Mouse (Mus musculus): ENCODE data around the gene Lgals7. TPM values are rescaled to one million over a fixed set of nuclear protein-coding genes. Genes with fewer than 3 reads are reported as not detected.

Lgals7 gene
- 1.0 and 2.8 TPM in 2 replicates for polyA plus RNA-seq (2015; fragmentation: Nextera tagmentation; extraction: Ambion mirVana)

GRCm38 (mm10) chr7:28863540-28863939 is at the start of gene Lgals7:
Gene Lgals7, plus strand, starts transcription at chr7:28863853.
- Histone ChIP-seq H3K9me3 (ENCODE audit: control insufficient read depth, low read length) (no peaks in the 10 kb centered on the region), H3K27ac (ENCODE audit: low read length) (no peak within 1 kb of the TSS), H3K4me1 (replicated peaks; ENCODE audit: control insufficient read depth, insufficient read depth, low read length) (peaks cover 13% of the 10 kb centered on the region), H3K27me3 (ENCODE audit: control insufficient read depth, insufficient read depth, low read depth, low read length) (no peaks in the 10 kb centered on the region), H3K36me3 (ENCODE audit: control insufficient read depth, insufficient read depth, low read length) (no peaks in the 10 kb centered on the region), H3K9ac (ENCODE audit: low read length) (no peak within 1 kb of the TSS), H3K4me3 (ENCODE audit: low read length) (no peak within 1 kb of the TSS), H3K4me2 (ENCODE audit: low read depth, low read length) (no peak within 1 kb of the TSS)
- WGBS = 72% methylated on average over 6 of the region's 6 CpGs
- no peak for ATAC-seq (ENCODE audit: low read depth)

DNA sequence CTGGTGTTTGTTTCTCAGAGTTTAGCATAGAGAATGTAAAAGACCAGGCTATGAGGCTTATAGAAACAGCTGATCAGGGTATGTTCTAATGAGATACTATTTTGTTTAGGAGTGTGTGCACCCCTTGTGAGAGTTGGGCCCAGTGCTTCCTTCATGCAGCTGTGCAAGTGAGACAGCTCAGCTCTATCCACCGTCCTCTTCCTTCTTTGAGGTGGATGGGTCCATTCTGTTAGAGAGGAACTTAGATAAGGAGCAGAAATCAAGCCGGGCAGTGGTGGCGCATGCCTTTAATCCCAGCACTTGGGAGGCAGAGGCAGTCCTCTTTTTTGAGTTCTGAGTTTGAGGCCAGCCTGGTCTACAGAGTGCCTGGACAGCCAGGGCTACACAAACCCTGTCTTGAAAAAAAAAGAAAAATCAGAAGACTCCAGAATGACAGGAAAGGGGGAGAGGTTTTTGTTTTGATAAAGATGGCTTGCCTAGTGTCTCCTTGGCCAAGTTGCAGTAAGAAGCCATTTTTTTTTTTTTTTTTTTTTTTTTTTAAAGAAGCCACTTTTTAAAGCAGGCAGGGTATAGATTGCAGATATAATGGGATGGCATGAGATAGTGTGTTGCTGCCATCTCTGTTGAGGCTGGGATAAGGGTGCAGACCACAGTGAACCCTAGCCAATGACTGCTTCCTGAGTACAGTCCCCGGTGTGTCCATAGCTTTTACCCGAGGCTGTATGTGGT is 49.2 kb upstream of the Lgals7 start:
- H3K4me2 ChIP-seq (ENCODE audit: low read depth, low read length) = no peak overlapping the region
- H3K27me3 ChIP-seq (ENCODE audit: control insufficient read depth, insufficient read depth, low read depth, low read length) = no peaks in the 10 kb centered on the region
- H3K4me3 ChIP-seq (ENCODE audit: low read length) = no peak overlapping the region
- 86% methylated on average over 5 of the region's 5 CpGs for WGBS
- no peak overlapping the region for H3K9ac ChIP-seq (ENCODE audit: low read length)
- H3K4me1 ChIP-seq (replicated peaks; ENCODE audit: control insufficient read depth, insufficient read depth, low read length) = peaks cover 40% of the 10 kb centered on the region
- no peak overlapping the region for H3K27ac ChIP-seq (ENCODE audit: low read length)
- no peaks in the 10 kb centered on the region for H3K9me3 ChIP-seq (ENCODE audit: control insufficient read depth, low read length)
- H3K36me3 ChIP-seq (ENCODE audit: control insufficient read depth, insufficient read depth, low read length) = peaks cover 69% of the 10 kb centered on the region
- no peak for ATAC-seq (ENCODE audit: low read depth)

- Histone ChIP-seq H3K4me2 (ENCODE audit: low read depth, low read length) (no peak overlapping the region), H3K4me3 (ENCODE audit: low read length) (no peak overlapping the region), H3K27ac (ENCODE audit: low read length) (no peak overlapping the region), H3K27me3 (ENCODE audit: control insufficient read depth, insufficient read depth, low read depth, low read length) (no peaks in the 10 kb centered on the region), H3K9ac (ENCODE audit: low read length) (no peak overlapping the region), H3K36me3 (ENCODE audit: control insufficient read depth, insufficient read depth, low read length) (peaks cover 76% of the 10 kb centered on the region), H3K4me1 (replicated peaks; ENCODE audit: control insufficient read depth, insufficient read depth, low read length) (peaks cover 46% of the 10 kb centered on the region), H3K9me3 (ENCODE audit: control insufficient read depth, low read length) (no peaks in the 10 kb centered on the region)
- 84% methylated on average over 9 of the region's 9 CpGs for whole genome bisulfite sequencing
- ATAC-seq (ENCODE audit: low read depth) = no peak
Observed at GRCm38 (mm10) chr7:28815230-28815629, 48.4 kb upstream of the Lgals7 start.

GRCm38 (mm10) chr7:28816201-28816600 is 47.5 kb upstream of the Lgals7 start:
- H3K36me3 ChIP-seq (ENCODE audit: control insufficient read depth, insufficient read depth, low read length) = peaks cover 86% of the 10 kb centered on the region
- no peak overlapping the region for H3K27ac ChIP-seq (ENCODE audit: low read length)
- H3K9ac ChIP-seq (ENCODE audit: low read length) = no peak overlapping the region
- peaks cover 47% of the 10 kb centered on the region for H3K4me1 ChIP-seq (replicated peaks; ENCODE audit: control insufficient read depth, insufficient read depth, low read length)
- no peaks in the 10 kb centered on the region for H3K9me3 ChIP-seq (ENCODE audit: control insufficient read depth, low read length)
- H3K27me3 ChIP-seq (ENCODE audit: control insufficient read depth, insufficient read depth, low read depth, low read length) = no peaks in the 10 kb centered on the region
- H3K4me2 ChIP-seq (ENCODE audit: low read depth, low read length) = no peak overlapping the region
- WGBS = 81% methylated on average over 9 of the region's 9 CpGs
- no peak overlapping the region for H3K4me3 ChIP-seq (ENCODE audit: low read length)
- no peak for ATAC-seq (ENCODE audit: low read depth)

DNA sequence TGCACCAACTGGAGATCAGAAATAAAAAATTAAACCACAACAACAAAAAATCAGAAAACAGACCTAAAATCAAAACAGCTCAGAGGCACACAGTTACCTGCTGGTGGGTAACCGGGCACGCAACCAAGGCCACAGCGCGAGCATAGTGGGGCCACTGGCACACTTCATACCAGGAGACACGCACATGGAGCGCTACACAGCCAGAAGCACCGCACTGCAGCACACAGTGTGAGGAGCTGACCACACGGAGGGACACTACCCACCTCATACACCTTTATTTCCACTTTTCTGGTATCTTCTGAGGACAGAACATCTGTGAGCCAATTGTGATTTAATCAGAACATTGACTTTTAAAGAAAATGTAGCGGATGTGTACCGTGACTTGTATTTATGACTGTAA is 46.7 kb upstream of the Lgals7 start:
- H3K27ac ChIP-seq (ENCODE audit: low read length) = no peak overlapping the region
- H3K4me3 ChIP-seq (ENCODE audit: low read length) = no peak overlapping the region
- 86% methylated on average over 10 of the region's 10 CpGs for WGBS
- ATAC-seq (ENCODE audit: low read depth) = no peak
- no peak overlapping the region for H3K4me2 ChIP-seq (ENCODE audit: low read depth, low read length)
- H3K9me3 ChIP-seq (ENCODE audit: control insufficient read depth, low read length) = no peaks in the 10 kb centered on the region
- no peak overlapping the region for H3K9ac ChIP-seq (ENCODE audit: low read length)
- no peaks in the 10 kb centered on the region for H3K27me3 ChIP-seq (ENCODE audit: control insufficient read depth, insufficient read depth, low read depth, low read length)
- H3K36me3 ChIP-seq (ENCODE audit: control insufficient read depth, insufficient read depth, low read length) = peaks cover 91% of the 10 kb centered on the region
- H3K4me1 ChIP-seq (replicated peaks; ENCODE audit: control insufficient read depth, insufficient read depth, low read length) = peaks cover 47% of the 10 kb centered on the region

- Histone ChIP-seq H3K4me3 (ENCODE audit: low read length) (no peak overlapping the region), H3K4me2 (ENCODE audit: low read depth, low read length) (no peak overlapping the region), H3K27ac (ENCODE audit: low read length) (no peak overlapping the region), H3K9me3 (ENCODE audit: control insufficient read depth, low read length) (no peaks in the 10 kb centered on the region), H3K4me1 (replicated peaks; ENCODE audit: control insufficient read depth, insufficient read depth, low read length) (peaks cover 41% of the 10 kb centered on the region), H3K36me3 (ENCODE audit: control insufficient read depth, insufficient read depth, low read length) (peaks cover 90% of the 10 kb centered on the region), H3K27me3 (ENCODE audit: control insufficient read depth, insufficient read depth, low read depth, low read length) (no peaks in the 10 kb centered on the region), H3K9ac (ENCODE audit: low read length) (no peak overlapping the region)
- no peak for ATAC-seq (ENCODE audit: low read depth)
- 70% methylated on average over 6 of the region's 6 CpGs for WGBS
Observed at GRCm38 (mm10) chr7:28817524-28817923, 46.1 kb upstream of the Lgals7 start.

- H3K27ac ChIP-seq (ENCODE audit: low read length) = no peak overlapping the region
- no peak for ATAC-seq (ENCODE audit: low read depth)
- H3K4me3 ChIP-seq (ENCODE audit: low read length) = no peak overlapping the region
- H3K9me3 ChIP-seq (ENCODE audit: control insufficient read depth, low read length) = no peaks in the 10 kb centered on the region
- no peak overlapping the region for H3K4me2 ChIP-seq (ENCODE audit: low read depth, low read length)
- WGBS = 75% methylated on average over 4 of the region's 4 CpGs
- H3K36me3 ChIP-seq (ENCODE audit: control insufficient read depth, insufficient read depth, low read length) = peaks cover 92% of the 10 kb centered on the region
- no peak overlapping the region for H3K9ac ChIP-seq (ENCODE audit: low read length)
- peaks cover 36% of the 10 kb centered on the region for H3K4me1 ChIP-seq (replicated peaks; ENCODE audit: control insufficient read depth, insufficient read depth, low read length)
- no peaks in the 10 kb centered on the region for H3K27me3 ChIP-seq (ENCODE audit: control insufficient read depth, insufficient read depth, low read depth, low read length)
Observed at GRCm38 (mm10) chr7:28817957-28818356, 45.7 kb upstream of the Lgals7 start.

GRCm38 (mm10) chr7:28818436-28818835 is 45.2 kb upstream of the Lgals7 start:
- no peak overlapping the region for H3K4me2 ChIP-seq (ENCODE audit: low read depth, low read length)
- no peak overlapping the region for H3K9ac ChIP-seq (ENCODE audit: low read length)
- H3K27me3 ChIP-seq (ENCODE audit: control insufficient read depth, insufficient read depth, low read depth, low read length) = no peaks in the 10 kb centered on the region
- peaks cover 31% of the 10 kb centered on the region for H3K4me1 ChIP-seq (replicated peaks; ENCODE audit: control insufficient read depth, insufficient read depth, low read length)
- WGBS = 77% methylated on average over 17 of the region's 18 CpGs
- no peaks in the 10 kb centered on the region for H3K9me3 ChIP-seq (ENCODE audit: control insufficient read depth, low read length)
- no peak overlapping the region for H3K27ac ChIP-seq (ENCODE audit: low read length)
- no peak for ATAC-seq (ENCODE audit: low read depth)
- H3K36me3 ChIP-seq (ENCODE audit: control insufficient read depth, insufficient read depth, low read length) = peaks cover 87% of the 10 kb centered on the region
- no peak overlapping the region for H3K4me3 ChIP-seq (ENCODE audit: low read length)

DNA sequence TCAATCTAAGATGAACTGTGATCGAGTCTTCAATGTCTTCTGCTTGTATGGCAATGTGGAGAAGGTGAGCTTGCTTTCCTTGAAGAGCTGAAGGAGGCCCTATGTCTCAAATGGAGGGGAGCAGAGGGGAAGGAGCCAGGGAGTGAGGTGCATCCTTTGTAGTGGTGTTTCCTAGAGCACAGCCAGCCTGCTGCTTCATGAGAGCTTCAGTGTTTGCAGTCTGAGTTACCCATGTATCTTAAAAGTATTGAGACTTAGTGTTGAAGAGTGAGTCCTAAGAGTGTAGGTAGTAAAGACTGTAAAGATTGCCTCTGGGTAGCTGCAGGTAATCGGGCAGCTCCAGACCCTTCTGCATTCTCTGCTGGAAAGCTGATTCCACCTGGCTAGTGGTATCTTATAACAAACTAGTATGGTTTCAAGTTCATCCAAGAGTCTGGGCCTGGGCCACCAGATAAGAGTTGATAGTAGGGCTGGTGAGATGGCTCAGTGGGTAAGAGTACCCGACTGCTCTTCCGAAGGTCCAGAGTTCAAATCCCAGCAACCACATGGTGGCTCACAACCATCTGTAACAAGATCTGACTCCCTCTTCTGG is 44.7 kb upstream of the Lgals7 start:
- WGBS = 94% methylated on average over 4 of the region's 4 CpGs
- Histone ChIP-seq H3K4me1 (replicated peaks; ENCODE audit: control insufficient read depth, insufficient read depth, low read length) (peaks cover 29% of the 10 kb centered on the region), H3K36me3 (ENCODE audit: control insufficient read depth, insufficient read depth, low read length) (peaks cover 82% of the 10 kb centered on the region), H3K27ac (ENCODE audit: low read length) (no peak overlapping the region), H3K4me2 (ENCODE audit: low read depth, low read length) (no peak overlapping the region), H3K9me3 (ENCODE audit: control insufficient read depth, low read length) (no peaks in the 10 kb centered on the region), H3K27me3 (ENCODE audit: control insufficient read depth, insufficient read depth, low read depth, low read length) (no peaks in the 10 kb centered on the region), H3K9ac (ENCODE audit: low read length) (no peak overlapping the region), H3K4me3 (ENCODE audit: low read length) (no peak overlapping the region)
- ATAC-seq (ENCODE audit: low read depth) = no peak
